Mouse (Mus musculus) kidney, embryonic 14.5 days (tissue): ENCODE data around the gene Smap2. TPM values are rescaled to one million over a fixed set of nuclear protein-coding genes. Genes with fewer than 3 reads are reported as not detected.

Source experiments
- ATAC-seq: fragments of 200-750 bp; cut with Nextera tagmentation; 2 replicates; pipeline ENCODE4 v1.8.0; 2017; ENCODE audit warnings: moderate number of reproducible peaks, mild to moderate bottlenecking, moderate TSS enrichment, moderate library complexity; ENCODE audit not compliant: low FRiP score, low TSS enrichment
- H3K27ac ChIP-seq: fragments of 300-500 bp; sonication (generic); 2 replicates; pipeline ENCODE4 v1.5.1; 2014; ENCODE audit warnings: low read depth, mild to moderate bottlenecking, low read length, moderate library complexity, mixed read lengths
- H3K27me3 ChIP-seq: fragments of 300-500 bp; sonication (generic); 2 replicates; pipeline ENCODE4 v1.6.1; 2014; ENCODE audit warnings: mild to moderate bottlenecking, low read length; ENCODE audit not compliant: control insufficient read depth, insufficient read depth
- H3K36me3 ChIP-seq: fragments of 300-500 bp; sonication (generic); 2 replicates; pipeline ENCODE4 v1.6.1; 2014; ENCODE audit warnings: low read length, mixed read lengths; ENCODE audit not compliant: control insufficient read depth, insufficient read depth
- H3K4me1 ChIP-seq: fragments of 300-500 bp; sonication (generic); 2 replicates; pipeline ENCODE4 v1.6.1; 2014; ENCODE audit warnings: low read length, mixed read lengths; ENCODE audit not compliant: control insufficient read depth, insufficient read depth
- H3K4me2 ChIP-seq: fragments of 300-500 bp; sonication (generic); replicated peaks from 2 replicates; pipeline ENCODE4 v1.6.1; 2014; ENCODE audit warnings: low read depth, mild to moderate bottlenecking, low read length
- H3K4me3 ChIP-seq: fragments of 300-500 bp; sonication (generic); 2 replicates; pipeline ENCODE4 v1.5.1; 2014; ENCODE audit warnings: mild to moderate bottlenecking, low read length
- H3K9ac ChIP-seq: fragments of 300-500 bp; sonication (generic); 2 replicates; pipeline ENCODE4 v1.6.1; 2014; ENCODE audit warnings: low read depth, mild to moderate bottlenecking, low read length, moderate library complexity
- H3K9me3 ChIP-seq: fragments of 300-500 bp; sonication (generic); 2 replicates; pipeline ENCODE4 v1.6.1; 2016; ENCODE audit warnings: low read length; ENCODE audit not compliant: control insufficient read depth
- WGBS: fragments of 180-500 bp; shearing (Covaris S2); extraction: QIAGEN DNeasy Blood & Tissue Kit; methylation state at CpG from one replicate; pipeline ENCODE4 v1.1.7; 2014; 5-methylcytosine and 5-hydroxymethylcytosine counted together
- polyA plus RNA-seq: library from polyadenylated mRNA; unstranded; fragments of >200 nt; fragmentation: Nextera tagmentation; extraction: Ambion mirVana; gene quantifications from 2 replicates; pipeline ENCODE4 v1.2.1, GENCODE M21; 2014

The Smap2 gene
- polyA plus RNA-seq, 1 experiment from 2014 or later: 20.2 TPM

DNA sequence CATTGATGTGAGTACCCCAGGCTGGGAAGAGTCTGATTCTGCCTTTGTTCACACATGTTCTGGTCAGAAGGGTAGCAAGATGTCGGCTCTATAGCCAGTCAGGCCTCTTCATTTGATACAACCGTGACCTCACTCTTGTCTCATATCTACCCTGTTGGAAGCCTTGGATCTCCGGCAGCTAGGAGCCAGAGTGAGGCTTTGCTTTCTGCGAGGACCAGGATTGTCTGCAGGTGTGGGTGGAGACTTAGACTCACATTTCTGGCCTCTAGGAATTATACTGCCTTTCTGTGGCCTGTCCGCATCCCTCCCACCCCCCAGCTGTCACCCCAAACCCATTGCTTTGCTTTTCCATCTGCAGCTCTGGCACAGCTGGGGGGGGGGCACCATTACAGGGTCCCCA lies 25.4 kb upstream of the Smap2 start:
- no peak for ATAC-seq
- H3K4me3 ChIP-seq: no peak overlapping the region

DNA sequence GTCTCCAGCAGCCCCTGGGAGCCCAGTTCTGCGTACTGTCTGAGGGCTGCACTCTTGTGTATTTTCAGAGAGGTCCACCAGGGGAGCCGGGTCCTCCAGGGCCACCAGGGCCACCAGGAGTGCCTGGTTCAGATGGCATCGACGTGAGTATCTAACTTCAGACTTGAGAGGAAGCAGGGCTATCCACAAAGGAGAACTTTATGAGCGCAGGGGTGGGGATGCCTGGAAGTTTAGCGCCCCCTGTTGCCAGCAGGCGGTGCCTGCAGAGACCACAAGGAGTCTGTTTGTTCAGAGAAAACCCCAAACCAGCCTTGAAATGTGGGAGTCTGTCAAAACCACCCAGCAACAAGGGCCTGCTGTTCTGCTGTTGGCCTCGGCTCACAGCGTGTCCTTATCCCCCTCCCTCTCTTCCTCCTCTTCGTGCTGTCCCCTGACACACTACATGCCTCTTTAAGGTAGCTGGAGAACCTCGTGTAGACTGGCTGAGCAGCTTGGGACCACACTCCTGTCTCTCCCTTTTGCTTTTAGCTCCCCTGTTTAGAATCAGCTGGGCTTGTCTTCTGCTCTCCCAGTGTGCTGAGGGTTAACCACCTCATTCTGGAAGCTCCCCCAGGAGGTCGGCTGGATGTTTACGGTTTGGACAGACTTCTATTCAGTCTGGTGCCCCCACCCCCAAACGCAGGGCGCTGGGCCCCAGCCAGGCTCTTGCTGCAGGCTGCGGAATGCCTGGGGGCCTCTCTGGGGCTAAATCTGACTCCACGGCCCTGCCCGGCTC lies 24.0 kb upstream of the Smap2 start:
- Histone ChIP-seq H3K9ac (no peak overlapping the region), H3K27me3 (peaks cover 19% of the 10 kb centered on the region), H3K4me3 (no peak overlapping the region), H3K4me1 (0 out of 2 replicates have a peak, but pooled peaks cover 7% of the 10 kb centered on the region), H3K4me2 (no peak overlapping the region), H3K36me3 (no peaks in the 10 kb centered on the region), H3K9me3 (no peaks in the 10 kb centered on the region), H3K27ac (no peak overlapping the region; the same call in 1 of the 2 replicates)
- WGBS: 12% methylated on average over 18 of the region's 18 CpGs
- peak; percentile 41 for ATAC-seq

More for the DNA sequence above, 25.4 kb upstream of the Smap2 start:
- H3K4me1 ChIP-seq: 0 out of 2 replicates have a peak, but pooled peaks cover 7% of the 10 kb centered on the region
- no peak overlapping the region for H3K9ac ChIP-seq
- no peak overlapping the region for H3K4me2 ChIP-seq
- no peaks in the 10 kb centered on the region for H3K9me3 ChIP-seq
- no peaks in the 10 kb centered on the region for H3K36me3 ChIP-seq
- peaks cover 19% of the 10 kb centered on the region for H3K27me3 ChIP-seq
- 72% methylated on average over 5 of the region's 5 CpGs for WGBS
- H3K27ac ChIP-seq: no peak overlapping the region

GRCm38 (mm10) chr4:121040323-121040722 lies 23.3 kb upstream of the Smap2 start:
- no peak overlapping the region for H3K9ac ChIP-seq
- no peak overlapping the region for H3K27ac ChIP-seq
- H3K4me3 ChIP-seq: peak overlapping the region; percentile 46
- 64% methylated on average over 14 of the region's 14 CpGs for WGBS
- no peaks in the 10 kb centered on the region for H3K9me3 ChIP-seq
- H3K27me3 ChIP-seq: peaks cover 19% of the 10 kb centered on the region
- H3K4me2 ChIP-seq: peak overlapping the region; percentile 77
- H3K36me3 ChIP-seq: no peaks in the 10 kb centered on the region
- no peak for ATAC-seq
- 0 out of 2 replicates have a peak, but pooled peaks cover 7% of the 10 kb centered on the region for H3K4me1 ChIP-seq

GRCm38 (mm10) chr4:121039331-121040115 lies 22.5 kb upstream of the Smap2 start, which contains the start of gene Col9a2:
Gene Col9a2, plus strand, starts transcription at chr4:121039385.
- H3K4me2 ChIP-seq: peak within 1 kb of the TSS; percentile 77
- H3K27me3 ChIP-seq: peaks cover 19% of the 10 kb centered on the region
- no peaks in the 10 kb centered on the region for H3K36me3 ChIP-seq
- 2% methylated on average over 46 of the region's 46 CpGs for WGBS
- no peak within 1 kb of the TSS for H3K27ac ChIP-seq
- H3K9ac ChIP-seq: peak within 1 kb of the TSS; percentile 48
- H3K4me3 ChIP-seq: peak within 1 kb of the TSS; percentile 46
- peak; percentile 18; the same call in 1 of the 2 replicates for ATAC-seq
- H3K4me1 ChIP-seq: 0 out of 2 replicates have a peak, but pooled peaks cover 7% of the 10 kb centered on the region
- no peaks in the 10 kb centered on the region for H3K9me3 ChIP-seq

- Histone ChIP-seq H3K4me3 (no peak overlapping the region), H3K9ac (no peak overlapping the region), H3K9me3 (no peaks in the 10 kb centered on the region), H3K27ac (no peak overlapping the region), H3K4me2 (no peak overlapping the region), H3K4me1 (no peaks in the 10 kb centered on the region), H3K27me3 (peaks cover 1% of the 10 kb centered on the region; the same call in 1 of the 2 replicates), H3K36me3 (no peaks in the 10 kb centered on the region)
- ATAC-seq: no peak
- 66% methylated on average over 2 of the region's 2 CpGs for WGBS
Observed at GRCm38 (mm10) chr4:121033006-121033405, 16.0 kb upstream of the Smap2 start.

DNA sequence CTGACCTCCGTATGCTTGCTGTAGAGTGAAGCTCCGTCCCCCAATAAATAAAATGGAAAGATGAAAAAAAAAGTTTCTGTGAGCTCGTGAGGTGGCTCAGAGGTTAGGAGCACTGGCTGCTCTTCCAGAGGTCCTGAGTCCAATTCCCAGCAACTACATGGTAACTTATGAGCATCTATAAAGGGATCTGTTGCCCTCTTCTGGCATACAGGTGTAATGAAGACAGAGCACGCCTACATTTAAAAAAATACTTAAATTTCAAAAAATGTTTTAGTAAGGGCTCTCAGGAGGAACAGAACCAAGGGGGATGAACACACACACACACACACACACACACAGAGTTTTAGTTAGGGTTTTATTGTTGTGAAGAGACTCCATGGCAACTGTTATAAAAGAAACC lies 14.4 kb upstream of the Smap2 start:
- no peaks in the 10 kb centered on the region for H3K9me3 ChIP-seq
- no peaks in the 10 kb centered on the region for H3K4me1 ChIP-seq
- no peak for ATAC-seq
- H3K4me2 ChIP-seq: no peak overlapping the region
- H3K4me3 ChIP-seq: no peak overlapping the region
- no peak overlapping the region for H3K9ac ChIP-seq
- H3K27me3 ChIP-seq: no peaks in the 10 kb centered on the region
- H3K27ac ChIP-seq: no peak overlapping the region
- H3K36me3 ChIP-seq: no peaks in the 10 kb centered on the region
- 37% methylated on average over 4 of the region's 4 CpGs for WGBS

DNA sequence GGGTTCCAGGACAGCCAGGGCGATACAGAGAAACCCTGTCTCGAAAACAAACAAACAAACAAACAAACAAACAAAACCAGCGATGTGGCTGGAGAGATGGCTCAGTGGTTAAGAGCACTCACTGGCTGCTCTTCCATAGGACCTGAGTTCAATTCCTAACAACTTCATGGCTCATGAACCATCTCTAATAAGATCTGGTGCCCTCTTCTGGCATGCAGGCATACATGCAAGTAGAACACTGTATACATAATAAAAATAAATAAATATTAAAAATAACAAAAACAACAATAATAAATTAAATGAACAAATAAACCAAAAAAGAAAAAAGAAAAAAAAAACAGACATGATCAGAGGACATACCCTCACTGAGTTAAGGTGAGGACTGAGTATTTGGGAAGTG lies 12.6 kb upstream of the Smap2 start:
- 68% methylated on average over 3 of the region's 3 CpGs for WGBS
- Histone ChIP-seq H3K4me2 (no peak overlapping the region), H3K4me3 (no peak overlapping the region), H3K9me3 (no peaks in the 10 kb centered on the region), H3K9ac (no peak overlapping the region), H3K4me1 (no peaks in the 10 kb centered on the region), H3K36me3 (no peaks in the 10 kb centered on the region), H3K27ac (no peak overlapping the region), H3K27me3 (no peaks in the 10 kb centered on the region)
- ATAC-seq: no peak

GRCm38 (mm10) chr4:121028659-121029392 lies 11.8 kb upstream of the Smap2 start:
- H3K36me3 ChIP-seq: no peaks in the 10 kb centered on the region
- no peaks in the 10 kb centered on the region for H3K27me3 ChIP-seq
- no peaks in the 10 kb centered on the region for H3K9me3 ChIP-seq
- no peak overlapping the region for H3K4me3 ChIP-seq
- 29% methylated on average over 14 of the region's 14 CpGs for WGBS
- H3K27ac ChIP-seq: no peak overlapping the region
- H3K4me2 ChIP-seq: no peak overlapping the region
- no peak overlapping the region for H3K9ac ChIP-seq
- H3K4me1 ChIP-seq: no peaks in the 10 kb centered on the region
- ATAC-seq: no peak
